Mouse (Mus musculus): ENCODE data around the gene Actb.

Gene Actb

GRCm38 (mm10) chr5:142879318-142880175, 27.0 kb downstream of the Actb start:
- in situ Hi-C loops (cut with MboI, MseI), result loop anchor here (10.0 kb wide), 1 partner anchor 55 kb away; no protein-coding TSS in a partner anchor

GRCm38 (mm10) chr5:142878570-142878969, 28.0 kb downstream of the Actb start:
- in situ Hi-C loops (cut with MboI, MseI), result no loop called here

GRCm38 (mm10) chr5:142877337-142878280, 28.9 kb downstream of the Actb start:
- in situ Hi-C loops (cut with MboI, MseI), result no loop called here

GRCm38 (mm10) chr5:142876896-142877295, 29.7 kb downstream of the Actb start:
- in situ Hi-C loops (cut with MboI, MseI), result no loop called here

- in situ Hi-C loops (cut with MboI, MseI), result no loop called here
Observed at GRCm38 (mm10) chr5:142875513-142875905, 31.0 kb downstream of the Actb start.

- in situ Hi-C loops (cut with MboI, MseI), result no loop called here
Observed at GRCm38 (mm10) chr5:142874791-142875512, 31.6 kb downstream of the Actb start.

GRCm38 (mm10) chr5:142873718-142874117, 32.8 kb downstream of the Actb start:
- in situ Hi-C loops (cut with MboI, MseI), result no loop called here

- in situ Hi-C loops (cut with MboI, MseI), result no loop called here
Observed at GRCm38 (mm10) chr5:142871765-142872164, 34.8 kb downstream of the Actb start.

GRCm38 (mm10) chr5:142869463-142869862, 37.1 kb downstream of the Actb start:
- in situ Hi-C loops (cut with MboI, MseI), result no loop called here

GRCm38 (mm10) chr5:142857763-142858229, 48.8 kb downstream of the Actb start:
- in situ Hi-C loops (cut with MboI, MseI), result no loop called here

- in situ Hi-C loops (cut with MboI, MseI), result no loop called here
Observed at GRCm38 (mm10) chr5:142856408-142856807, 50.1 kb downstream of the Actb start.

- in situ Hi-C loops (cut with MboI, MseI), result no loop called here
Observed at GRCm38 (mm10) chr5:142854877-142855276, 51.7 kb downstream of the Actb start.

GRCm38 (mm10) chr5:142853585-142853984, 53.0 kb downstream of the Actb start:
- in situ Hi-C loops (cut with MboI, MseI), result no loop called here
